Mouse (Mus musculus) thymus, adult 2 months (tissue): ENCODE measurements at regions not wholly inside any gene's neighbourhood (a gene's known extent, or its start where the extent isn't known, plus 50 kb on each side); places are given as distances from the start of the nearest gene placed in this dataset.

ENCODE experiments used
- DNase-seq: peaks from one replicate; pipeline ENCODE4 v3.0.0; 2021
- H3K27ac ChIP-seq: fragments of 200-500 bp; 2 replicates; pipeline ENCODE4 v1.5.1; 2012; ENCODE audit warnings: low read length, control low read depth; ENCODE audit not compliant: control insufficient read depth, insufficient read depth
- H3K27me3 ChIP-seq: fragments of 200-500 bp; 2 replicates; pipeline ENCODE4 v1.6.1; 2012; ENCODE audit warnings: mild to moderate bottlenecking, low read length, moderate library complexity, mixed read lengths; ENCODE audit not compliant: control insufficient read depth, insufficient read depth
- H3K36me3 ChIP-seq: fragments of 200-500 bp; 2 replicates; pipeline ENCODE4 v1.6.1; 2012; ENCODE audit warnings: mild to moderate bottlenecking, low read length, moderate library complexity; ENCODE audit not compliant: control insufficient read depth, insufficient read depth
- H3K4me1 ChIP-seq: fragments of 200-500 bp; replicated peaks from 2 replicates; pipeline ENCODE4 v1.6.1; 2012; ENCODE audit warnings: low read length; ENCODE audit not compliant: control insufficient read depth, insufficient read depth
- H3K4me3 ChIP-seq: fragments of 200-500 bp; 2 replicates; pipeline ENCODE4 v1.5.1; 2012; ENCODE audit warnings: mild to moderate bottlenecking, low read length, control low read depth, moderate library complexity; ENCODE audit not compliant: control insufficient read depth, insufficient read depth
- CTCF ChIP-seq: fragments of 200-500 bp; IDR thresholded peaks from 2 replicates; pipeline ENCODE4 v1.5.1; 2012; ENCODE audit warnings: mild to moderate bottlenecking, control low read depth, low read length, moderate library complexity, borderline replicate concordance; ENCODE audit not compliant: control insufficient read depth, poor library complexity, insufficient read depth; ENCODE audit errors: extremely low read depth
- POLR2A ChIP-seq: fragments of 200-500 bp; IDR thresholded peaks from 2 replicates; pipeline ENCODE4 v1.6.1; 2012; ENCODE audit warnings: mild to moderate bottlenecking, low read length, control low read depth, moderate library complexity; ENCODE audit not compliant: control insufficient read depth, poor library complexity, insufficient read depth; ENCODE audit errors: extremely low read depth
- WGBS: fragments of 180-500 bp; shearing (Covaris S2); methylation state at CpG from one replicate; pipeline ENCODE4 v1.1.7; 2018; 5-methylcytosine and 5-hydroxymethylcytosine counted together

DNA sequence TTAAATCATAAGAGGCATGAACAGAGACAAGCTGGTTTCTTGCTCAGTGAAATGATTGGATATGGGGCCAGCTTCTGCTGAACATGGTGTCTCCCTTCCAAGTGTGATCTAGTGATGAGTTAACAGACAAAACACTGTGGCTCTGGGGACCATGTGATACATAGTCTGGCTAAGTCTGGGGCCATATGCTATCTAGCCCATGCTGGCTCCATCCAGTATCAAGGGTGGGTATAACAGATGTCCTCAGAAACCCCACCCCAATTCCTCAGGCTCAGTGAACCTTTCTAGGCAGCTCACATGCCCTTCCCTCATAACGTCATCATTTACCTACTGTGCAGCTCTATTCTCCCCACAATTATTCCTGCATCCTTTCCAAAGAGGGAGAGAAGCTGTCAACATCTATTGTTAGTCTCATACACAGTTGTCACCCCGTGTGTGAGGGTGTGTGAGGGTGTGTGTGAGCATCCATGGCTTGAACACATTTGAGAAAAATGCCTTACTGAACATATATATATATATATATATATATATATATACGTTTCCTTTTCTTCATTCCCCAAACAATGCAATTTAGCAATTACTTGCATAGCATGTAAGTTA lies 73.9 kb upstream of the Wscd1 start:
- H3K36me3 ChIP-seq, result no peaks in the 10 kb centered on the region
- TF ChIP-seq POLR2A (no peak), CTCF (no peak)
- WGBS, result 75% methylated on average over 3 of the region's 3 CpGs

GRCm38 (mm10) chr11:71697017-71697416 lies 52.7 kb upstream of the Wscd1 start:
- Histone ChIP-seq H3K4me3 (no peak overlapping the region), H3K27me3 (no peaks in the 10 kb centered on the region), H3K4me1 (no peaks in the 10 kb centered on the region), H3K36me3 (no peaks in the 10 kb centered on the region), H3K27ac (no peak overlapping the region)
- no peak for TF ChIP-seq CTCF
- TF ChIP-seq POLR2A, result no peak
- DNase-seq, result no peak
- WGBS, result 34% methylated on average over 3 of the region's 3 CpGs

More for the DNA sequence above, 73.9 kb upstream of the Wscd1 start:
- Histone ChIP-seq H3K4me3 (no peak overlapping the region), H3K4me1 (peaks cover 18% of the 10 kb centered on the region), H3K27me3 (no peaks in the 10 kb centered on the region), H3K27ac (no peak overlapping the region)
- DNase-seq, result no peak

- Histone ChIP-seq H3K4me3 (no peak overlapping the region), H3K36me3 (no peaks in the 10 kb centered on the region), H3K4me1 (no peaks in the 10 kb centered on the region), H3K27ac (no peak overlapping the region), H3K27me3 (no peaks in the 10 kb centered on the region)
- no peak for DNase-seq
- 96% methylated on average over 4 of the region's 4 CpGs for WGBS
- TF ChIP-seq POLR2A (no peak), CTCF (no peak)
These were observed 50.9 kb upstream of the Wscd1 start for GRCm38 (mm10) chr11:71698836-71699235.
